Mouse (Mus musculus) thymus, adult 2 months (tissue): ENCODE measurements at regions not wholly inside any gene's neighbourhood (a gene's known extent, or its start where the extent isn't known, plus 50 kb on each side); places are given as distances from the start of the nearest gene placed in this dataset.

ENCODE experiments used
- CTCF ChIP-seq: fragments of 200-500 bp; IDR thresholded peaks from 2 replicates; pipeline ENCODE4 v1.5.1; 2012; ENCODE audit warnings: mild to moderate bottlenecking, control low read depth, low read length, moderate library complexity, borderline replicate concordance; ENCODE audit not compliant: control insufficient read depth, poor library complexity, insufficient read depth; ENCODE audit errors: extremely low read depth
- POLR2A ChIP-seq: fragments of 200-500 bp; IDR thresholded peaks from 2 replicates; pipeline ENCODE4 v1.6.1; 2012; ENCODE audit warnings: mild to moderate bottlenecking, low read length, control low read depth, moderate library complexity; ENCODE audit not compliant: control insufficient read depth, poor library complexity, insufficient read depth; ENCODE audit errors: extremely low read depth

- no peak for TF ChIP-seq CTCF
- TF ChIP-seq POLR2A: no peak
Observed at GRCm38 (mm10) chr3:8276661-8277060, 1333.2 kb downstream of the Zfp704 start.
